Mouse (Mus musculus): ENCODE data around the gene Ly6g5b.

- TF ChIP-seq GATA1 (IDR thresholded peaks at IDR 0.05; ENCODE audit: low read length) (no peak), TAL1 (IDR thresholded peaks at IDR 0.05; ENCODE audit: low read length) (no peak)
Measured at GRCm38 (mm10) chr17:35108097-35108496, 7.1 kb downstream of the Ly6g5b start, which contains the start of gene Ly6g5c.

All from erythroblast, embryonic 14.5 days (primary cell).